Mouse (Mus musculus): ENCODE results near the gene Usp47. TPM values are rescaled to one million over a fixed set of nuclear protein-coding genes. Genes with fewer than 3 reads are reported as not detected.

The Usp47 gene
- polyA plus RNA-seq, 1 experiment = 14.7 TPM

DNA sequence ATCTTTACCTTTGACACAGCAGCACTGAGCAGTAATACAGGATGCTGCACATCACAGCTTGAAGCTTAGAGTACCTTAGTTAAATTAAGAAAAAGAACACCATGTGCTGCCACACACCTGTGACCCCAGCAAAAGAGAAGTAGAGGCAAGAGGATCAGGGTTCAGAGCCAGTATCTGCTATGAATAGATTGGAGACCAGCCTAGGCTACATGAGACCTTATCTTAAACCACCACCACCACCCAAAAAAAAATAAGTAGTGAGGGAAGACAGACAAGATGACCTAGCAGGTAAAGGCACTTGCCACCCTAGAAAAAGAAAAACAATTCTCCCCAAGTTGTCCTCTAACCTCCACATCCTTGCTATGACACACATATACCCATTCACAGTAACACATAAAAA lies 85.5 kb downstream of the Usp47 start:
- TF ChIP-seq POLR2A (IDR thresholded peaks at IDR 0.05; ENCODE audit: borderline replicate concordance, extremely low read depth, low read depth, low read length) = no peak
- no peak for TF ChIP-seq CTCF (IDR thresholded peaks at IDR 0.05; ENCODE audit: insufficient read depth, low read length)
- Histone ChIP-seq H3K4me1 (ENCODE audit: control insufficient read depth, insufficient read depth, low read length) (no peaks in the 10 kb centered on the region), H3K4me3 (replicated peaks; ENCODE audit: extremely low read depth, low read depth, low read length) (no peak overlapping the region)
- DNase-seq = no peak

- Histone ChIP-seq H3K4me3 (replicated peaks; ENCODE audit: extremely low read depth, low read depth, low read length) (no peak overlapping the region), H3K4me1 (ENCODE audit: control insufficient read depth, insufficient read depth, low read length) (no peaks in the 10 kb centered on the region)
- WGBS = 78% methylated on average over 19 of the region's 19 CpGs
- no peak for DNase-seq
- TF ChIP-seq POLR2A (IDR thresholded peaks at IDR 0.05; ENCODE audit: borderline replicate concordance, extremely low read depth, low read depth, low read length) (no peak), CTCF (IDR thresholded peaks at IDR 0.05; ENCODE audit: insufficient read depth, low read length) (no peak)
Observed at GRCm38 (mm10) chr7:112110638-112111372, 87.5 kb downstream of the Usp47 start.

- TF ChIP-seq CTCF (IDR thresholded peaks at IDR 0.05; ENCODE audit: insufficient read depth, low read length) = no peak
- TF ChIP-seq POLR2A (IDR thresholded peaks at IDR 0.05; ENCODE audit: borderline replicate concordance, extremely low read depth, low read depth, low read length) = no peak
- no peak overlapping the region for H3K4me3 ChIP-seq (replicated peaks; ENCODE audit: extremely low read depth, low read depth, low read length)
- no peaks in the 10 kb centered on the region for H3K4me1 ChIP-seq (ENCODE audit: control insufficient read depth, insufficient read depth, low read length)
- 84% methylated on average over 7 of the region's 7 CpGs for WGBS
- no peak for DNase-seq
Observed at GRCm38 (mm10) chr7:112117501-112117900, 94.2 kb downstream of the Usp47 start.

DNA sequence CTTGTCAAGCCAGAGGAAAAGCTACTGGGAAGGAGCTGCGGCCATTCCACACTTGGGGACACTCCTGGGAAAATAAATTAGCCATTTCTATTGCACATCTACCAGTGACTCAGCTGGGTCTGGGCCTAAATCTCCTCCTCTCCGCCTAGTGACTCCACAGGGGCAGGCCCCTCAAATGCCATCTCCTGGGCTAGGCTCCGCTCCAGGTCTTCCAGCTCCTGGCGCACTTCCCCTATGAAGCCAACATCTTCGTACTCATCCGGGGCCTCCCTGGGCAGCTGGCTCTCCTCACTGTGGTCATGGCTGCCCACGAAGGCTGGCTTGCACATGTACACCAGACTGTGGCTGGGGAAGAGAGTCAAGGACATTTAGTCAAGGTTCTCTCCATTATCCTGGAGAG lies 94.8 kb downstream of the Usp47 start:
- Histone ChIP-seq H3K4me3 (replicated peaks; ENCODE audit: extremely low read depth, low read depth, low read length) (no peak overlapping the region), H3K4me1 (ENCODE audit: control insufficient read depth, insufficient read depth, low read length) (no peaks in the 10 kb centered on the region)
- DNase-seq = no peak
- TF ChIP-seq CTCF (IDR thresholded peaks at IDR 0.05; ENCODE audit: insufficient read depth, low read length) (no peak), POLR2A (IDR thresholded peaks at IDR 0.05; ENCODE audit: borderline replicate concordance, extremely low read depth, low read depth, low read length) (no peak)
- 88% methylated on average over 7 of the region's 7 CpGs for WGBS

- TF ChIP-seq CTCF (IDR thresholded peaks at IDR 0.05; ENCODE audit: insufficient read depth, low read length) = no peak
- TF ChIP-seq POLR2A (IDR thresholded peaks at IDR 0.05; ENCODE audit: borderline replicate concordance, extremely low read depth, low read depth, low read length) = no peak
- Histone ChIP-seq H3K4me3 (replicated peaks; ENCODE audit: extremely low read depth, low read depth, low read length) (no peak overlapping the region), H3K4me1 (ENCODE audit: control insufficient read depth, insufficient read depth, low read length) (no peaks in the 10 kb centered on the region)
- WGBS = 74% methylated on average over 7 of the region's 7 CpGs
- no peak for DNase-seq
Observed at GRCm38 (mm10) chr7:112119248-112119647, 95.9 kb downstream of the Usp47 start.

GRCm38 (mm10) chr7:112120861-112121810 lies 97.8 kb downstream of the Usp47 start:
- TF ChIP-seq POLR2A (IDR thresholded peaks at IDR 0.05; ENCODE audit: borderline replicate concordance, extremely low read depth, low read depth, low read length) (no peak), CTCF (IDR thresholded peaks at IDR 0.05; ENCODE audit: insufficient read depth, low read length) (no peak)
- no peak for DNase-seq
- WGBS = 65% methylated on average over 11 of the region's 11 CpGs
- Histone ChIP-seq H3K4me3 (replicated peaks; ENCODE audit: extremely low read depth, low read depth, low read length) (no peak overlapping the region), H3K4me1 (ENCODE audit: control insufficient read depth, insufficient read depth, low read length) (no peaks in the 10 kb centered on the region)

- DNase-seq = no peak
Observed at GRCm38 (mm10) chr7:112121866-112122500, 98.7 kb downstream of the Usp47 start.

DNA sequence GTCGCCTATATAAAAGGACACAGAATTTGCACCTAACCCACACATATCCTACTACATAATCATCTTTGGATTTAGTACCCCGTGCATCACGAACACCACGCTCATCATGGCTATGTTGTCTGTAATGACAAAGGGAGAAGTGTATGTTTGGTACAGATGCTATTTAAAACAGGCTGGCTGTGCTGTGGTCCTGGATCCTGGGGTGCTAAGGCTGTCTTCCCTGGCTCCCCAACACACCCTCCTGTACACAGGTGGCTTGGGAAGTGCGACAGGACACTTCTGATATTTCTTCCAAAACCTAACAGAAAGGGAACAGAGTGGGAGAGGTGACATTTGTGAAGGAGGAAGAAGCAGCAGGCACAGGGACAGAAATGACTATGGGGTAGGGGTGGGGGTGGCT lies 100.3 kb downstream of the Usp47 start:
- 92% methylated on average over 5 of the region's 5 CpGs for WGBS
- no peaks in the 10 kb centered on the region; the same call in 1 of the 2 replicates for H3K4me1 ChIP-seq (ENCODE audit: control insufficient read depth, insufficient read depth, low read length)
- no peak for DNase-seq
- no peak for TF ChIP-seq POLR2A (IDR thresholded peaks at IDR 0.05; ENCODE audit: borderline replicate concordance, extremely low read depth, low read depth, low read length)
- H3K4me3 ChIP-seq (replicated peaks; ENCODE audit: extremely low read depth, low read depth, low read length) = no peak overlapping the region

More at GRCm38 (mm10) chr7:112121866-112122500, 98.7 kb downstream of the Usp47 start:
- no peak overlapping the region for H3K4me3 ChIP-seq (replicated peaks; ENCODE audit: extremely low read depth, low read depth, low read length)
- TF ChIP-seq POLR2A (IDR thresholded peaks at IDR 0.05; ENCODE audit: borderline replicate concordance, extremely low read depth, low read depth, low read length) (no peak), CTCF (IDR thresholded peaks at IDR 0.05; ENCODE audit: insufficient read depth, low read length) (no peak)
- WGBS = 77% methylated on average over 11 of the region's 11 CpGs
- no peaks in the 10 kb centered on the region for H3K4me1 ChIP-seq (ENCODE audit: control insufficient read depth, insufficient read depth, low read length)

GRCm38 (mm10) chr7:112125625-112126260 lies 102.4 kb downstream of the Usp47 start:
- TF ChIP-seq CTCF (IDR thresholded peaks at IDR 0.05; ENCODE audit: insufficient read depth, low read length) = no peak
- no peak for TF ChIP-seq POLR2A (IDR thresholded peaks at IDR 0.05; ENCODE audit: borderline replicate concordance, extremely low read depth, low read depth, low read length)
- no peaks in the 10 kb centered on the region; the same call in 1 of the 2 replicates for H3K4me1 ChIP-seq (ENCODE audit: control insufficient read depth, insufficient read depth, low read length)
- DNase-seq = no peak
- H3K4me3 ChIP-seq (replicated peaks; ENCODE audit: extremely low read depth, low read depth, low read length) = no peak overlapping the region
- WGBS = 63% methylated on average over 7 of the region's 7 CpGs
